Mouse (Mus musculus) MEL (cell line): ENCODE results near the gene Tmed10.

Experiments used
- CHD2 ChIP-seq: IDR thresholded peaks from 2 replicates; pipeline ENCODE4 v1.6.1; 2011; ENCODE audit warnings: low read length, improper control_type of control experiment
- CTCF ChIP-seq, 3 experiments: IDR thresholded peaks in 2 of 3; conservative IDR thresholded peaks in 1 of 3; 2 replicates each; pipeline ENCODE4 v1.5.1; 2011 to 2012; ENCODE audit warnings: low read length in 3 of 3, low read depth in 2 of 3, mild to moderate bottlenecking in 2 of 3, improper control_type of control experiment in 1 of 3, inconsistent platforms in 1 of 3, mixed read lengths in 1 of 3, moderate library complexity in 1 of 3; ENCODE audit not compliant: control insufficient read depth in 1 of 3, insufficient read depth in 1 of 3, poor library complexity in 1 of 3, severe bottlenecking in 1 of 3
- E2F4 ChIP-seq: IDR thresholded peaks from 2 replicates; pipeline ENCODE4 v1.6.1; 2011; ENCODE audit warnings: low read depth, low read length, improper control_type of control experiment, borderline replicate concordance
- ELF1 ChIP-seq: IDR thresholded peaks from 2 replicates; pipeline ENCODE4 v1.6.1; 2014; ENCODE audit warnings: low read depth, mild to moderate bottlenecking, inconsistent platforms, low read length, improper control_type of control experiment, moderate library complexity
- EP300 ChIP-seq, 2 experiments: IDR thresholded peaks; 2 replicates each; pipeline ENCODE4 v1.6.1; 2011; ENCODE audit warnings: improper control_type of control experiment in 2 of 2, low read length in 2 of 2, low read depth in 1 of 2, mild to moderate bottlenecking in 1 of 2
- GABPA ChIP-seq: IDR thresholded peaks from 2 replicates; pipeline ENCODE4 v1.6.1; 2012; ENCODE audit warnings: low read depth, mild to moderate bottlenecking, inconsistent platforms, low read length, improper control_type of control experiment, moderate library complexity
- GATA1 ChIP-seq: IDR thresholded peaks from 2 replicates; pipeline ENCODE4 v1.6.1; 2011; ENCODE audit warnings: low read depth, low read length, improper control_type of control experiment
- KAT2A ChIP-seq: conservative IDR thresholded peaks from 2 replicates; pipeline ENCODE4 v1.6.1; 2012; ENCODE audit warnings: low read depth, low read length, improper control_type of control experiment, inconsistent platforms
- POLR2AphosphoS2 ChIP-seq: IDR thresholded peaks from 2 replicates; pipeline ENCODE4 v1.6.1; 2011; ENCODE audit warnings: low read length, improper control_type of control experiment
- POLR2AphosphoS5 ChIP-seq: IDR thresholded peaks from 2 replicates; pipeline ENCODE4 v1.6.1; 2012; ENCODE audit warnings: low read depth, borderline replicate concordance, mild to moderate bottlenecking, inconsistent platforms, low read length, moderate library complexity, mixed read lengths
- RAD21 ChIP-seq: IDR thresholded peaks from 2 replicates; pipeline ENCODE4 v1.6.1; 2011; ENCODE audit warnings: mild to moderate bottlenecking, low read depth, low read length, improper control_type of control experiment
- TAL1 ChIP-seq: IDR thresholded peaks from 2 replicates; pipeline ENCODE4 v1.6.1; 2012; ENCODE audit warnings: mild to moderate bottlenecking, inconsistent platforms, low read length, moderate library complexity, mixed read lengths
- ZMIZ1 ChIP-seq: IDR thresholded peaks from 2 replicates; pipeline ENCODE4 v1.6.1; 2012; ENCODE audit warnings: low read depth, mild to moderate bottlenecking, inconsistent platforms, low read length, improper control_type of control experiment, moderate library complexity

GRCm38 (mm10) chr12:85345559-85345958 is 29.1 kb downstream of the Tmed10 start:
- TF ChIP-seq RAD21 (no peak), KAT2A (no peak), GATA1 (no peak), TAL1 (no peak), EP300 (IDR thresholded peaks at IDR 0.05; ENCODE audit: low read depth in 1 of 2, low read length in 2 of 2) (no peak), CHD2 (no peak), POLR2AphosphoS2 (no peak), ELF1 (no peak), GABPA (no peak), POLR2AphosphoS5 (no peak), ZMIZ1 (no peak), CTCF (IDR thresholded peaks at IDR 0.05 in 2 of 3, conservative IDR thresholded peaks at IDR 0.05 in 1 of 3; ENCODE audit: control insufficient read depth in 1 of 3, insufficient read depth in 1 of 3, low read depth in 2 of 3, low read length in 3 of 3, poor library complexity in 1 of 3, severe bottlenecking in 1 of 3) (no peak), E2F4 (no peak)
